Mouse (Mus musculus) embryonic fibroblast, embryonic 13.5 days (primary cell): ENCODE data around the gene Rpl19. TPM values are rescaled to one million over a fixed set of nuclear protein-coding genes. Genes with fewer than 3 reads are reported as not detected.
A peak's percentile ranks its signal among the peaks of the same experiment; 100 is the strongest.

Source experiments
- H3K27ac ChIP-seq: 2 replicates; pipeline ENCODE4 v1.5.1; 2012; ENCODE audit warnings: low read length, control low read depth, inconsistent platforms; ENCODE audit not compliant: insufficient read depth
- H3K4me1 ChIP-seq: 2 replicates; pipeline ENCODE4 v1.6.1; 2011; ENCODE audit warnings: low read length; ENCODE audit not compliant: control insufficient read depth, insufficient read depth
- H3K4me3 ChIP-seq: 2 replicates; pipeline ENCODE4 v1.5.1; 2011; ENCODE audit warnings: mild to moderate bottlenecking, control low read depth, low read length; ENCODE audit not compliant: insufficient read depth
- CTCF ChIP-seq: IDR thresholded peaks from 2 replicates; pipeline ENCODE4 v1.5.1; 2011; ENCODE audit warnings: mild to moderate bottlenecking, control low read depth, low read length, moderate library complexity, borderline replicate concordance; ENCODE audit not compliant: insufficient read depth
- POLR2A ChIP-seq: IDR thresholded peaks from 2 replicates; pipeline ENCODE4 v1.6.1; 2011; ENCODE audit warnings: low read depth, mild to moderate bottlenecking, control low read depth, low read length, moderate library complexity
- polyA plus RNA-seq: library from polyadenylated mRNA; stranded (reverse); fragments of >200 nt; gene quantifications from 2 replicates; pipeline ENCODE4 v1.2.4, GENCODE M21; 2011; ENCODE audit warnings: low read depth; ENCODE audit not compliant: missing spikeins, insufficient read length

The Rpl19 gene
- polyA plus RNA-seq, 1 experiment, result 1,914 TPM

DNA sequence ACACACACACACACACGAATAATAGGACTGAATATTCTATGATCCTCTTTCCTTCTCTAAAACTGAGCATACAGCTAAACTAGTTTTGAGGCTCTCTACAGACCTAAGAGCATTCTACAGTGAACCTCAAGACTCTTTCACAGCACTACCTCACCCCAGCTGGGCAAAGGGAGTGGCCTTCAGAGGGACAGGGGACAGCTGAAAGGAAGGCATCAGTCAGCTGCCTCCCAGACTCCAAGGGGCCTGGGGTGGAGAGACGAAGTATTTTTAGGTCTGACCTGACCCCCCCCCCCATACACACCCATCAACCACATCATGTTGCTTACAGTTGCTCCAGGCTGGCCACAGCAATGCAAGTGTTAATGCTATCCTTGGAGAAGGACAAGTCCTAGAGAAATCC, 5.4 kb upstream of the Rpl19 start:
- TF ChIP-seq CTCF, result no peak
- TF ChIP-seq POLR2A, result no peak
- H3K27ac ChIP-seq, result no peak overlapping the region
- 0 out of 2 replicates have a peak, but pooled peaks cover 2% of the 10 kb centered on the region for H3K4me1 ChIP-seq
- H3K4me3 ChIP-seq, result peak overlapping the region; percentile 58; the same call in 1 of the 2 replicates

DNA sequence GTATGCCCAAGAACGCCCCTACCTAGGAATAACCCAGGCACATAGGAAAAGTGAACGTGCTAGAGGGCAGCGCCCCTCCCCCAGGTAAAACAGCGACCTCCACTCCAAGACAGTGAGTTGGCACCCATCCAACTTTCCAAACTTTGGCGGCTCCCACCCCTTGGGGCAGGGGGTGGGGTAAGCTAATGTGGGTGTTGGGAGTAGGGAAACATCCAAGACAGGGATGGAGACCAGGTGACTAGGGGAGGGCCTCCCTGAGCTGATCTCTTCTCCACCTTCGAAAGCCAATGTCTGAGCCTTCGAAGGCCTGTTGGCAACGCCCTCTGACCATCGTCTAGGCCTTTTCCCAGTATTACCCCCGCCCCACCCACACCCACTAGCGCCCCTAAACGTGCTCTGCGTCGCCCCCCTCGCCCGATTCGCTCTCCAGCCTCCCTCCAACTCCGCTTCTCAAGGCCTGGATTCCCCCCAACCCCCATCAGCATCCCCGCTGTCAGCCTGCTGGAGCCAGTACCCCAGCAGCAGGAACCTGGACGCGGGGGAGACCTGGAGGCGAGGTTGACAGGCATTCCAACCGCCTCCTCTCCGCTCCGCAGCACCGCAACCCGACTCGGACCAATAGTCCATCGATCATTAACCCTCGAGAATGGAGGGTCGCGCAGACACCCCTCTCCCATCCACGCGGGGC, 4.8 kb upstream of the Rpl19 start:
- TF ChIP-seq POLR2A, result 0 out of 2 replicates have a peak, but pooled peaks have one; percentile 21
- TF ChIP-seq CTCF, result no peak
- no peak overlapping the region for H3K27ac ChIP-seq
- H3K4me1 ChIP-seq, result 0 out of 2 replicates have a peak, but pooled peaks cover 2% of the 10 kb centered on the region
- H3K4me3 ChIP-seq, result peak overlapping the region; percentile 58

DNA sequence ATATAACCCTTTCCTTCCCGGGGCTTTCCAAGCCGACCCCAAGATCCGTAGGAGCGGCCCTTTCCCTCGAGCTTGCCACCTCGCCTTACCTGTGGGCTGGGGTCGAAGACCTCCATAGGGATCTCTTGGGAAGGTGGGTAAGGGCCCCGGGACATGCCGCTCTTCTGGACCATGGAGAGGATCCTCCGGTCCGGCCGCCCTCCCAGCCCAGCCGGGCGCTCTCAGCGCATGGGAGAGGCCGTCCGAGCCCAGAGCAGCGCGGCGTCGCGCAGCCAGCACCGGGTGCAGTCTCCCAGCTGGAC, 4.3 kb upstream of the Rpl19 start:
- Histone ChIP-seq H3K4me3 (peak overlapping the region; percentile 58), H3K27ac (no peak overlapping the region), H3K4me1 (0 out of 2 replicates have a peak, but pooled peaks cover 2% of the 10 kb centered on the region)
- TF ChIP-seq CTCF (no peak), POLR2A (no peak)

- 0 out of 2 replicates have a peak, but pooled peaks cover 2% of the 10 kb centered on the region for H3K4me1 ChIP-seq
- TF ChIP-seq POLR2A (peak; percentile 74), CTCF (no peak)
- peak within 1 kb of the TSS; percentile 58 for H3K4me3 ChIP-seq
- H3K27ac ChIP-seq, result peak within 1 kb of the TSS; percentile 51
Measured at GRCm38 (mm10) chr11:98022555-98023371, 3.7 kb upstream of the Rpl19 start, which contains the start of gene Cacnb1. Gene Cacnb1, minus strand, starts transcription at chr11:98023034.

DNA sequence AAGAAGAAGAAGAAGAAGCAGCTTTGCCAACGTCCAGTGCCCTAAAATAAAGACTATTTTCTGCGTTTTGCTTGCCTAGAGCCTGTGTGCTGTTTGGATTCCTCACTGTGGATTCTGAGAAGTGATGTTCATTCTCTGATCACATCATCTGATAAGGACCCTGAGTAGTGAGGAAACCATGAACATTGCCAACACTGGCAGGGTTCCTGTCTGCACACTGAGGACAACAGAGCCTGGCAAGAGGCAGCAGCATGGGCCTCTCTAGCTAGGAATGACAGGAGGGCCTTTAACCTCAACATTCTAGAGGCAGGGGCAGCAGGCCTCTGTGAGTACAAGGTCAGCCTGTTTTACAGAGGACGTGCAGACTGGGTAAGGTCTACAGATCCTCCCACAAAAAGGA, 2.0 kb upstream of the Rpl19 start:
- Histone ChIP-seq H3K4me1 (peaks cover 5% of the 10 kb centered on the region; the same call in 1 of the 2 replicates), H3K27ac (no peak overlapping the region), H3K4me3 (no peak overlapping the region)
- no peak for TF ChIP-seq CTCF
- TF ChIP-seq POLR2A, result no peak

DNA sequence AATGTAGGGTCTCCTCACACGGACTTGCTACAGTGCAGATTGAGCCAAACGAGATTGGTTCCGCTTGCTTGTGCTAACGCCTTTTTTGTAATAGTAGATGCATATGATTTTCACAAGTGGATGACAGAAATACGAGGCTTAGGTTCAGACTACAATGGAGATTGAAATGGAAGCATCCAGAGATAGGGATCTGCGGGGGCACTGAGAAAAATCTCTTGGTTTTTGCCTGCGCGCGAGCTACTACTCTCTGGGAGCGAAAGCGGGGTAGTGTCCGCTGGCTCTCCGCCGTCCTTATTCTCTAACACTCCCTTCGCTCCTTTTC, 301 bp upstream of the Rpl19 start:
- Histone ChIP-seq H3K4me1 (peaks cover 4% of the 10 kb centered on the region; the same call in 1 of the 2 replicates), H3K4me3 (peak overlapping the region; percentile 50), H3K27ac (peak overlapping the region; percentile 90)
- TF ChIP-seq POLR2A (no peak; the same call in 1 of the 2 replicates), CTCF (no peak)

DNA sequence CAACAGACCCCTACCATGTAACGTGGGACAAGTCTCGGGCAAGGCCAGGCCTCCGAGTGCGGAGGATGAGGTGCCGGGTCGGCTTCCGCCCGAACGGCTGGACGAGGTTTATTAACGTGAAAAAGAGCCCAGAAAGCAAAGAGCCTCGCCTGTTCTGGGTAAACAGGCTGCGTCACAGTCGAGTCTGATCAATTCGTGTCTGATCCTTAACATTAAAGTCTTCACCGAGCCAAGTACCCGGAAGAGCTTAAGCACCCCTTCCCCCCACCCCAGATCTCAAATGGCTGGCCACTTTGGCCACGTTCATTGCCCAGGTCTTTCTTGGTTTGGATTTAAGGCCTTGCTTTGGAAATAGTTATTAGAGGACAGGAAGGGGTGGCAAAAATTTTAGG, 783 bp downstream of the Rpl19 start:
- TF ChIP-seq CTCF (no peak), POLR2A (no peak)
- peaks cover 4% of the 10 kb centered on the region; the same call in 1 of the 2 replicates for H3K4me1 ChIP-seq
- peak overlapping the region; percentile 90 for H3K4me3 ChIP-seq
- peak overlapping the region; percentile 50 for H3K27ac ChIP-seq

DNA sequence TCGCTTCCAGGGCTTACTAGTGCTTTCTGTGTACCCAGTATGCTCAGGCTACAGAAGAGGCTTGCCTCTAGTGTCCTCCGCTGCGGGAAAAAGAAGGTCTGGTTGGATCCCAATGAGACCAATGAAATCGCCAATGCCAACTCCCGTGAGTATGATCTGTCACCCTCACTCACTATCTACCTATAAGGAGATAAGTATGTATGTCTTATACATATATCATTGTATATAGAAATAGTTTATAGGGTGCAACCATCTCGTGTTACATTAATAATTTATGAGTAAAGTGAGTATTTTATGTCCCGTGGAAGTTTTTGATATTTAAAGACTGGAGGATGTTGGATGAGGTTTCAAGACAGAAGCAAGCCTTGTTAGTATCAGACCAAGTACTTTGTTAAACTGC, 1.3 kb downstream of the Rpl19 start:
- Histone ChIP-seq H3K27ac (peak overlapping the region; percentile 50), H3K4me3 (peak overlapping the region; percentile 90), H3K4me1 (peaks cover 4% of the 10 kb centered on the region; the same call in 1 of the 2 replicates)
- TF ChIP-seq POLR2A, result no peak
- TF ChIP-seq CTCF, result no peak

GRCm38 (mm10) chr11:98030701-98031442, 4.4 kb downstream of the Rpl19 start:
- no peak for TF ChIP-seq CTCF
- TF ChIP-seq POLR2A, result no peak; the same call in none of the 2 replicates
- peaks cover 4% of the 10 kb centered on the region; the same call in 1 of the 2 replicates for H3K4me1 ChIP-seq
- H3K27ac ChIP-seq, result no peak overlapping the region
- no peak overlapping the region for H3K4me3 ChIP-seq
